Mouse (Mus musculus) common myeloid progenitor, adult 5-6 weeks (primary cell): ENCODE measurements at regions not wholly inside any gene's neighbourhood (a gene's known extent, or its start where the extent isn't known, plus 50 kb on each side); places are given as distances from the start of the nearest gene placed in this dataset.

Experiments used
- ATAC-seq: replicated peaks from 2 replicates; pipeline ENCODE4 v1.8.0; 2016; ENCODE audit warnings: low read depth, mild to moderate bottlenecking, moderate TSS enrichment, inconsistent platforms; ENCODE audit not compliant: poor library complexity, severe bottlenecking

DNA sequence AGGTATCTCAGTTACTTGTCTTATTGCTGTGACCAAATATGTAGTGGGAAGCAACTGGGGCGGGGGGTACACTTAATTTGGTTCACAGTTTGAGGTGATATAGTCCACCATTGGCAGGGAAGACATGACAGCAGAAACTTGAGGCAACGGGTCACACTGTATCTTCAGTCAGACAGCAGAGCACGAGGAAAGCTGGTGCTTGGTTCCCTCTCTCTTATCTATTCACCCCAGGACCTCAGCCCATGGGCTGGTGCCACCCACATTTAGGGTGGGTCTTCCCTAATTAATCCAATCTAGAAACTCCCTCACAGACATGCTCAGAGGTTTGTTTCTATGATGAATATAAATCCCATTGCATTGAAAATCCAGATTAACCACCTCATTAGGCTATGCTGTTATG, 56.5 kb downstream of the Otud1 start:
- no peak for ATAC-seq

DNA sequence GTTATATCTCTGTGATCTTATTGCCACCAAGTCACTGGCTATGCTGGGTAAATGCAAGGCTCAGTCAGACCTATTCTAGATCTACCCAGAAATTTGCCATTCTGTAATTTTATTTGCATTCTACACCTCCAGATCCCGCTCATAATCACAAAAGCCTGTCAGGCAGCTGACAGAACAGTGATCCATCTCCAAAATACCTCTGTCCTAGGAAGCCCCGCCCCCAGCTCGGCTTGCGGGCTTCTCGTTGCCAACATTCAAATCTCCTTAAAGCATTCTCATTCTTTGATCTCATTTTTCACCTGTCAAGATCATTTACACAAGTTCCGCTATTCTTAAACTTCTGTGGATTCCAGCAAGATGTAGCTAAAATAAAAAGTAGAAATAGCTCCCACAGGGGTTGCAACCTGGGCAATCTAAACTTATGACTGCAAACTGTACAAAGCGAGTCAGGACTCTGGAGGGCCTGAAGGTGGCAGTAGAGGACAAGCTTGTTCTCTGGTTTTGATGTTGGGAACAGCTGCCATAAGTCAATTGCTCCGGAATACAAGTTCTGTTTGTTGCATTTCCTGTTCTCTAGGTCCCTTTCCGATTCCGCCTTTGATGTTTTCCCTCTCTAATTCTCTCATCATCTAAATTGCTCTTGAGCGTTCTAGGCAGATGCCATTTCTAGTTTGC, 58.1 kb downstream of the Otud1 start:
- ATAC-seq = peak; percentile 100

DNA sequence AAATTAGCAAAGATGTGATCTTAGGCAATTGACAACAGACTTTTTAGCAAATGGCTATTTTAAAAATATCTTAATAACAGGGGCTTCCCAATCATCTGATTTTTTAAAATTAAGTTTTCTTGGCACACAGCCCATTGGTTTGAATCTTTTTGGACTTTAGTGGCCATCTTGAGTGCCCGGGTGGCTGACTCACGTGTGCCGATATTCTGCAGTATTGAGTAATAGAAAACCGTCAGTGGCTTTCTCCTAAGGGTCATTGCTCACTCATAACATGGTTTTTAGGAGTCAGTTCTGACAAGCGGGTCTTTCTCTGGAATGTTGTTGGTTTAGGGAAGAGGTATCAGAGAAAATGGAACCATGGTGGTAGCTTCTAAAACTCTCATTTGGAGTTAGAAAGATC, 58.8 kb downstream of the Otud1 start:
- ATAC-seq = no peak

DNA sequence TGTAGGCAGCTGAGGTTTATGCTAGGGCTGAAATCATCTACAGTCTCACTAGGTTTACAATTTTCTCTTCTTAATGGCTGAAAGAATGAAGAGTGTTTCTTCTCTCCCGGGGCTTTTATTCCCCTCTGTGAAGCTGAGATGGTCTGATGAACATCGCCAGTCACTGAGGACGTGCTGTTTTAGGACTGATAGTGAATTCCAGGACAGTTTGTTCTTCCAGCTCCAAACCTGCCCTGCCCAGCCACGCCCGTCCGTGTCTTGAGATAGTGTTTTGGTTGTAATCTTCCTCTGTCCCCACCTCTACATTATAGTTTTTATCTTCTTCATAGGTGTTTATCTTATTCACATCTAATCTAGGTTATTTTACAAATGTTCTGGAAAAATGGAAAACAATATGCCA, 68.5 kb downstream of the Otud1 start:
- no peak for ATAC-seq

DNA sequence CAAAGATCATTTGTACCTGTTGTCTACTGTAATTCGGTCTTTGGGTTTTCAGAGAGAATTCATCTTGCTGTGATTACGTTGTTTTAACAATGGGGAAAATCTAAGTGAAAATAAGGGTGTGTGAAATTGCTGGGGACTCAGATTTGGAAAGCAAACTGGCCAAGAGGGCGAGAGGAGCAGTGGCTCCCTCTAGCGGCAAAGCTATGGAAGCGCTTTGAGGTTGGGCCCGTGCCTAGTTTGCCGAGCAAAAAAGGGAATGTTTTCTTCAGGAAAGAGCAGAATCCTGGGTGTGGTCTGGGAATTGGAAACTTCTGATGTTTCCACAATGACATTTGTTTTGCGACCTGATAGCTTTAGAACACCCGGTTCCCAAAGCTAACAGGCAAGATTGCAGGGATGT, 69.4 kb downstream of the Otud1 start:
- ATAC-seq = peak; percentile 69; the same call in 1 of the 2 replicates

DNA sequence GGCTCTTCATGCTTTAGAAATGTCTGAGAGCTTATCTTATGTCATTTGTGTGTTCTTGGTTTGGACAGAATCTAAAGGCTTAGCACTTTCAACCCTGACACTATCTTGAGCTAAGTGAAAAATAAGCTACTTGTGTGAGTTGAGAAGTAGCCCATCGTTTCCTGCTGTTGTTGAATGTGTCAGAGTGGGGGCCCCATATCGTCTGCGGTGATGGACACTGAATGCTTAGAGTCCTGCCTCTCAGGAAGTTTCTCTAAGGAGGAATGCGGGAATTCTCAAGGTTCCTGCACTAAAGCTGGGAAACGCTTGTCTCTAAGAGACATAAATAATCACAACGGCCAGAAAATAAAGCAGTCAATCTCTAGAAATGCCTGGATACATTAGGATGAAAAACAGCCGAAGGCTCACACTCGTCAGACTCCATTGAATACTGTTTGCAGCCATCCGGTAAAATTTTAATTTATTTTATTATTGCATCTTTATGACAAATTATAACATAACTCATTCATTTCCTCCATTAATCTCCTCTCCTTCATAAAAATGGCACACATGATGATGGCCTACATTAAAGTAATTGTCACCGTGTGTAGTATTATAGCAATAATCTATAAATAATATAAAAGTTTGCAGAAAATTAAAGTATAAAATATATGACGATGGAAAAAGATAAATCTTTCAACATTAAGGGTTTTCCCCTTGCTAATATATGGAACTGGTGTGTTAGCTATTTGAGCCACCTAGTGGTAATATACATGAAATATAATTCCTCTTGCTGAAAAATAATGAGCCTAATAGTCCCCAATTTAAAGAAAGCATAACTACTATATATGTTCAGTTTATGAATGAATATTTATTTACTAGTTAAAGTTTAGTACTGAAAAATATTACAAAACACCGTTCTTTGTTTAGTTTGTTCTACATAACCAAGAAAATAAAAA, 75.6 kb downstream of the Otud1 start:
- no peak for ATAC-seq

DNA sequence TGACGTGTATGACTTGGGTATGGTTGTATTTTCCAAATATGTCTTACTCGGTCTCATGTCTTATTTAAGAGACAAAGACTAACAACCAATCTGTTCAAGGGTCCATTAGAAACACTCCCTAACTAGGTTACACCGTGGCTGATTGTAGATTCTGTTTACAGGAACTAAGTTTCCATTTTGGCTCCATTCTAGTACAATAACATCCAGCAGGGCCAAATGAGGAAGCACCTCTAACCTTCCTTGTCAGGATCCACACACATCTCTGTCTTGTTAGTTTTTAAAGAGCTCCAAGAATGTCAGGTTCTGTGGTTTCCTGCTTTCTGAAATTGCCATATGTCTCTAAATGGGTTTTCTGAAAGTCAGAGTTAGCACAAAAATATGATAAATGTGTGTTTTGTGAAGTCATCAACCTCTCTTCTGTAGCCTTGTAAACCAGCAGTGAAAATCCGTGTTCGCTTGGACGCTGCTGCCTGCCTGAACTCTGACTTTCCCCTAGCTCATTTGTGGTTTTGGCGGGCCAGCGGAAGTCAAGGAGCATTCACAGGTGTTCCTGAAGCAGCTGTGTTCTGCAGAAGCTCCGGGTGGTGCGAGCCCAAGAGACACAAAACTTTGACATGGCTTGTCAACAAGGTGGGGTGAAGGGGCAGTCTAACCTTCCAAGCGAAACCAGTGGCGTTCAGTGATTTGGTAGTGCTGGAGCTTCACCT, 76.8 kb downstream of the Otud1 start:
- ATAC-seq = 0 out of 2 replicates have a peak, but pooled peaks have one; percentile 54

DNA sequence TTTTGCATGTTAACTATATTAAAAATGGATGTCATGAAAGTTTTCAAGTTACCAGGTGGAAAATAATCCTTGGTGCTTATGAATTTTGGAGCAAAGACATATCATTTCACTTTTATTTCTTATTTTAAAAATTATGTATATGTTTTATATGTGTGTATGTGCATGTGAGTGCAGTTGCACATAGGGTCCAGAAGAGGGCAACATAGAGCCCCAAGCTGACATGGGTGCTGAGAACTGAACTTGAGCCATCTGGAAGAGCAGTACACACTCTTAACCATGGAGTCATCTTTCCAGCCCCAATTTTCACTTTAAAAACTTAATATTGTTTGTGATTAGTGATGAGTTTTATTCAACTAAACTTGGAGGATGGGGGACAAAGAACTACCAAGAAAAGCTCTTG, 84.0 kb downstream of the Otud1 start:
- ATAC-seq = no peak

DNA sequence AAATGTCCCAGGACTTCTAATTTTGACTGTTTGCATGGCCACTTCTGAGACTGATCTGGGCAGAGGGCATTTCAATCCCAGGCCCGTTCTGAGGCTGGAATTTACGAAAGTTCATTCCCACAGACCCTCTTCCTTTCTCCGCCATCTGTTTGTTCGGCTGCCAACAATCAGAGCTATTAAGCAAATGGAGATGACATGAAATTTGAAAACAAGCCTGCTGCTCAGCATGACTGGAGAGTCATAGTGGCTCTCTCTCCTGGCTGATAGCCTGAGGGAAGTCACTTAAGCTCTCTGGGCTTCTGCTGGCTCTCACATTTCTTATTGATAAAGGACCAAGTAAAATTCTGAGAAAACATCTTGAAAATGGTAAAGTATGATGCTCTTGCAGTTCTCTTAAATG, 85.9 kb downstream of the Otud1 start:
- ATAC-seq = no peak

DNA sequence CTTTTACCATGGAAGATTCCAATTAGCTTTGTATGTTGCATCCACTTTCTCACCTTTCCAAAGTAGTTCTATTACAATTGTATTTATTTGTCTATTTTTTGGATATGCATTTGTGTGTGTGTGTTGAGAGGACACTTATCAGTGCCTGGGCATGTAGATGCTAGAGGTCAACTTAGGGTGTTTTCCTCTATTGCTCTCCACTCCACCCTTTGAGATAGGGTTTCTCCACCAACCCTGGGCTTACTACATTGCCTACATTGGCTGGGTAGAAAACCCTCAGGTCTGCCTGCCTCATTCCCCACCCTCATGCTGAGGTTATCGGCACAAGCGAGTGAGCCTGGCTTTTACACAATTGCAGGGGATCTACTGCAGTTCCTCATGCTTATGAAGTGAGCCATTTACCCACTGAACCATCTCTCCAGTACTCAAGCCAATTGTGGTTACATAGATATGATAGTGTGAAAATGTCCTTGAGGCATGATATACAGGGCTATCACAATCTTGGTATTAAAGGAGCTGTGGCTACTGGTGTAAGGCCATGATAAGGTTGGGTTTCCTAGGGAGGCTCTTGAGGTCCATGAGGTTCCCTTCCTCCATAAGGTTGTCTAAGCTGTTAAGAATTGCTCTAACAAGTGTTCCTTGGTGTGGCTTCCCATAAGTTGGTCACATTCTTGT, 87.6 kb downstream of the Otud1 start:
- ATAC-seq = 0 out of 2 replicates have a peak, but pooled peaks have one; percentile 18

DNA sequence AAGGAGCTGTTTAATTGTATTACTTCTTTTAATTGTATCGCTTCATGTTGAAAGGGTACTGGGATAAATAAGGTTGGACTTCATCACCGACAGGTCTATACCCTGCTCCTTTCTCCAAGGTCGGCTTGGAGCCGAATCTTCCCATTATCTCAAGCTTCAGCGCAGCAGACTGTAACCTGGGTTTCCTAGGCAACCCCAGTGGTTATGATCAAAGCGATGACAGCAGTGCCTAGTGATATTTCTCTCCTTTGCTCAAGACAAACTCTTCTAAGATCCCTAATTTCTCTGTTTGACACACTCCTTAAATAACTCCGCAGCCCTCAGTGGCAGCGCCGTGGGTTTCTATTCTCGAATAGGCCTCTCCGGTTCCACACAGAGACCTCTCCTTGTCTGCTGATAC, 95.2 kb downstream of the Otud1 start:
- no peak for ATAC-seq

DNA sequence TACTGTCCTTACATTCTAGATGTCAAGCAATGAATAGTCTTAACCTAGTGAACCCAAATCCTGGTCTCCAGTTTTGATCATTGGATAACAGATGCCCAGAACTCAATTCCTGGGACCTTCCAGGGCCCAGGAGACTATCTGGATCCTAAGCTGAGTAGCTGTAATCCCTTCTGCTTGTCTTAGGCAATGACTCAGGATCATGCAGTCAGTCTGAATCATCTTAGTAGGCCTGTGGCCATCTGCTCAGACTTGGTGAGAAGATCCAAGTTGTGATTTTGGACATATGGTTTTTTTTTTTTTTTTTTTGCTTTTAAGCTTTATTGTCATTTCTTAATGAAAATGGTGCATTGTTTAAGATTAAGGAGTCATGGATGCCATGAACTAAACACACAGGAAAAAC, 95.9 kb downstream of the Otud1 start:
- ATAC-seq = no peak

DNA sequence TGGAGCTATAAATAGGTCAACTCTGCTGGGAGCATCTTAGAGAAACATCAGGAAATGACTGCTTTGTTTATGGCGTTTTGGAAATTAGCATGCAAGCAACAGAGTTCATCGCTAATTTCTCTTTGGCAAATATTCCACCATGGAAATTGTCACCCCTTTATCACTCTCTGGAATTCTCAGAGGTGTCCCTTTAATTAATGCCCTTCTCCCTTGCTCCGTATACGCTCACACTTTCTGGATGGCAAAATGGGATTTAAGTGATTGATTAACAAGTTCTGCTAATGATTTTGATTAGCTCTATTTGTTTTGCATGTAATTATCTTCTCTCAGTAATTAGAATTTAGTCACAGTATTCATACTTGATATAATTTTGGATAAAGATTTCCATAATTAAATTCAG, 100.4 kb downstream of the Otud1 start:
- no peak for ATAC-seq

DNA sequence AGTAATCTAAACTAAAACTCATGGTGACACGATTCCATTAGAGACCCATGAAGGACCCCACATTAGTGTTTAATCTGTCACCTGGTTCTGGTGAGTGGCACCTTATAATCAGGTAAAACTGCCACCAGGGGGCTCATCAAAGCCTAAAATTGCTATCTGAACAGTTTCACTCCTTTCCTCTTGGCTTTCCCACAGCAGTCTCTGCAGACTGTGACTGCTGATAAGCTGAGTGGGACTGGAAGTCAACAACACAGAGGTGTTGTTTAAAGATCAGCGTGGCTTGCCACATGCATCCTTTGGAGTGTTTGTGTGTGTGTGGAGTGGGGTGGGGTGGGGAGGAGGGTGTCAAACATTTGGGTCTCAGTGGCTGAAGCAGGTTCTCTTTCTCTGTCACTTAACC, 101.6 kb downstream of the Otud1 start:
- ATAC-seq = no peak

DNA sequence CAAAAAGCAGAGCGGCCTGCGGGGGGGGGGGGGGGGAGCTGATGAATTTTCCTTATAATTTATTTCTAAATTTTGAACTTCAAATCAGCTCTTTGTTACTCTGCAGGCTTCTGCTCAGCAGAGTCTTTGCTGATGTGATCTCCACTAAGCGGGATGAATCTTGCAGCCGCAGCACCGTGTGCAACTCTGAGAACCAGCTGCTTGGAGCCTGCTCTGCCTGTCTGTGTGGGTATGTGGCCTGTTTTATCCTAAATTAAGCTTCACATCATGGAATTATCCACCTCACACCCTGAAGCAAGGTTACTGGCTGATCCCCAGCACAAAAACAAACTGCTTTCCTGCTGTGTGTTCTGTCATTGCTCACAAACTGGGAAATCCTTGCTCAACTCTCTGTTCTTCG, 102.0 kb downstream of the Otud1 start:
- no peak for ATAC-seq

DNA sequence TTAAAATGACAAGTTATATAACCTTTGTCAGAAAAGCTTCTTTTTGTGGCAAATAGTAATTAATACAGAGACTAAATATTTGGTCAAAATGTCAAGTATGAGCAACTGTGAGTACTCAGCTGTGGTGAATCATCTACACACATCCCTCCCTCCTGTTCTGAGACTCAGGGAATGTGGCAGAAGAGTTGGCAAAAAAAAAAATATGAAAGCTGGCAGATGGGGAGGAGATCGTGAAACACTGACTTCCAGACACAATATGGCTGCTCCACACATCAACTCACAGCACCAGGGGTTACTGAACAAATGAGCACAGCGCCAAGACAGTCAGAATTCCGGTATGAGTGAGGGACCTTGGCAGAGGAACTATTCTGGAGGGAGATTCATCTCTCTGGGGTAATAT, 105.4 kb downstream of the Otud1 start:
- ATAC-seq = no peak

DNA sequence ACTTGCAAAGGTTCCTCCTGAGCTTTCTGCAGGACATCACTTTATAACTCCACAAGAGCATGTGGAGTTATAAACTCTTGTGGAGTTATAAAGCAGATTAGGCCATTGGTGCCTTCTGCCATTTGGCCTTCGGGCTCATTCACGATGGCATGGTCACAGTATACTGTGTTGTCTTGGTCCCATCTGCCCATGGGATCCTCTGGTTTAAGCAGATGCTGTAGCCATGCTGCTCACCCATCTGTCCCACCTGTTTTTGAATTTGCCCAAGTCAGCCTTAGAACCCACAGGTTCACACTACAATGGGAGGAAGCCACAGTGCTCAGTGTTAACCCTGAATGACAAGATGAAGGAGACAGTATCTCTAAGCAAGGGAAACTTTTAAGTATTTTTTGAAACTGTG, 124.7 kb upstream of the Etl4 start:
- ATAC-seq = no peak

DNA sequence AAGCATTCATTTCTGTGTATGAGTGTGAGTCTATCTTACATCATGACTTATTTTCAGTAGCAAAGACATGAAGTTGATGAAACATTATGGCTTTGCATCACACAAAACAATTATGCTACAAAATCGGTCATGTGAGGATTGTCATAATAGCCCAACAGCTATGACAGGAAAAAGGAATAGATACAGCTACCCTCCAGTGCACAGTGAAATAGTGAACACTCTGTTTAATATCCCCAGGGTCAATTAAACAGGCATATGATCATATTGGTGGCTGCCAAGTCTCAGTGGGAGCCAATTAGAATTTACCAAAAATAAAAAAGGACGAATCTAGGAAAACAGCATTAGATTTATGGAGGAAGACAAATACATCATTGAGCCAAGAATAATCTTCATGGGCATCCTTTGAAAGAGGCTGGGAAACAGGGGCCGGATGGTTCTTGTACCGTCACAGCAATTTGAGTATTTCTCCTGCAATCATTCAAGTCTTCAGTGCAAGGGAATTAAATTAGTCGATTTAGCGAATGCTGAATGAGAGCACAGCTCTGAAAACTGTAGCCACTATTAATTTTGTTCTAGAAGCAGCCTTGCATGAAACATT, 123.8 kb upstream of the Etl4 start:
- ATAC-seq = no peak

DNA sequence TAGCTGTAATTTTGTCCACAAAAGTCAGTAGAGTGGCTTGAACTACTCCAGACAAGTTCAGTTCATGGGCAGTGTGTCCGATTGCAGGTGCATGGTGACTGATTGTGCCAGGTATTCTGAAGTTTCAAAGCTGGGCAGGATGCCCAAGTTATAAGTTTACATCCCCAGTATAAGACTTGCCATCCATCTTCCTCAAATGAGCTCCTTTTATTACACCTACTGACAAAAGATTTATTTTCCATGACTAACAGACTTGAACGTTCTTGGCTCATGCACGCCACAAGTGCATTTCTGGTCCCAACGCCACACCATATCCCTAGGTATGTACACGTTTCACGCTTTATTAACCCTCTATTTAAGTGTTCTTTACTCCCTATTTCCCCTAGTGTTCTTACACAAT, 117.4 kb upstream of the Etl4 start:
- no peak for ATAC-seq

DNA sequence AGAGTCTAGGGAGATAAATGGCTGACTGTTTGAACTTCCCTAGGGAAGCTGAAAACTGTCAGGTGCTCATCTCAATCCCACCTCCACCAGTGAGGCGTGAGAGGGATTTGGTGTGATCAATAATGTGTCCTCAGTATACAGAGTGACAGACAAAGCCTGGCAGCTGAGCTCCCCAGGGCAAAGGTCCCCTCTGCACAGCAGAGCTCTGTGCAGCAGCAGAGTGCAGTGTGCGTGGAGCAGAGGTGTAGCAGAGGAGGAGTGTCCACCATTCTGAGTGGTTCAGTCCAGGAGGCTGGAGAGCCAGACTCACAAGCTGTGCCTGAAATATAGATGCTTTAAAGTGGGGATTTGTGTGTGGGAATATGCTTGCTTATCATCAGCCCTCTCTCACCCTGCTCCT, 112.8 kb upstream of the Etl4 start:
- no peak for ATAC-seq
